Mouse (Mus musculus) cerebral cortex, adult 2 months (tissue): ENCODE results near the gene Senp1.

Experiments used
- WGBS: fragments of 180-500 bp; shearing (Covaris S2); methylation state at CpG from one replicate; pipeline ENCODE4 v1.1.7; 2018; 5-methylcytosine and 5-hydroxymethylcytosine counted together

The Senp1 gene

DNA sequence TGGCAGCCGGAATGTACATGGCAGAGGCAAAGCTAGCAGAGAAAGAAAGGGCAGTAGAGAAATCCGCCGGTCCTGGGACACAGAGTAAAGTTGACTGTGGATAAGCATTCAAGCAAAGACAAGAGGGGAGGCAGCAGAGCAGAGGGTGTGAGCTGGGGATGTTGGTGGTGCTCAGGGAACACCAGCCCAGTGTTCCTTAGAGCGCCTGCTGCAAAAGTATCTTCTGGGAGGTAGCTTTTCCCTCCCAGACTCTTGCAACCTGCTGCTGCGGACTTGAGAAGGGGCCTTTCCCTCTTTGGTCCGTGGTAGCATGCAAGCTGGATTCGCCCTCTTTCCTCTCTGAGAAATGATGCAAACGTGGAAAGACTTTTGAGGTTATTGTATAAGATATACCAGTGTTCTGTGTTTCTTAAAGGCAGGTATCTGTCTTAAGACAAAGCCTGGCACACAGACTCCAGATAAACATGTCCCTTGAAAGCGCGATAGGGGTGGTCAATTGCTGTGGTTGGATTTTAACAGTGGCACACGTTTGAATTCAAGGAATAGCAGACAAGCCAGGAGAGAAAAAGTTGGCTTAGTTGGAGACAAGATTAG is 14.3 kb upstream of the Senp1 start:
- WGBS, result 24% methylated on average over 11 of the region's 11 CpGs

- 88% methylated on average over 6 of the region's 6 CpGs for WGBS
These were observed 13.7 kb upstream of the Senp1 start for GRCm38 (mm10) chr15:98107230-98107629.

DNA sequence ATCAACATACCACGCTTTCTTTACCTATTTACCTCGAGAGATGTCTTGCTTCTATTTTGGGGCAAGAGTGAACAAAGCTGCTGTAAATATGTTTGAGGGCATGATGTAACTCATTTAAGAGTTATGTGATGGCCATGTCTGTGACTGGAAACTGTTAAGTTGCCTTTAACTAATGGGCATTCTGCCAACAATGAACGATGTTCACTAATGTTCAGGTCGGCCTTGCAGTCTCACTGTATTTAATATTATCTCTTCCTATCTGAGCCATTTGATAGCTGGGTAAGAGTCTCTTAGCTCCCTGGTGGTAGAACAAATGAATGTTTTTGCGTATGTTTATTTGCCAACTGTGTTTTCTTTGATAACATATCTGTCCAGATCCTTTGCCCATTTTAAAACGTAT is 13.0 kb upstream of the Senp1 start:
- 79% methylated on average over 6 of the region's 6 CpGs for WGBS

DNA sequence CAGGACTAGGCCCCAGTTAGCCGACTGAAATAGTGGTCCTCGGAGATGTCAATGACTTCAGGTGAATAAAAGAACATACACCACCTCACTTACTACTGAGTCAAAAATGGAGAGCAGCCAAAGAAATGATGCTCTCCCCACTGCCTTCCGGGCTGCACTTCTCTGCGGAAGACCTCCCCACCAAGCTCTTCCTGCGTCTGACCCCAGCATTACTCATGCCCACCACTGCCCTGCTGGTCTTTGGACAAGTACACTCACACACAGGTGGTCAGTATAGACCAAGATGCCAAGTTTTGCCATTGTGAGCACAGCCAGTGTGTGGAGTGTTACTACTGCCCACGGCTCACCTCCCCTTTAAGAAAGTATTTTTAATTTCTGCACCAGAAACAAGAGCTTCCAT is 8.9 kb upstream of the Senp1 start:
- 59% methylated on average over 6 of the region's 6 CpGs for WGBS

DNA sequence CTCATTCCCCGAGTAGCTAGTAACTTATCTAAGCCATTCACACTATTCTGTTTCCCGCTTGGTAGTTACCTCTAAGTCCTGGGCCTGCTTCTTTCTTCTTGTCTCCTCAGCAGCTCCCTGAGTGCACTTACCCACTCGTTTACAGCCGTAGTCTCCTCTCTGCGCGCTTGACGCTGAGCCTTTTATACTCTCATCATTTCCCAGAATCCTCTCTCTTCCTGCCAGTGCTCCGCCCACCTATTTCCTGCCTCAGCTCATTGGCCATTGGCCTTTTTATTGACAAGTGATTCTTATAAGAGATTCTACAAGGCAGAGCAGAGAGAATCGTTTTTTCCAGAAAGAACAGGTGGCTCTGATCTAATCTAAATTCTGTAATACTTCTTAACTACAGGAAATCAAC is 5.0 kb upstream of the Senp1 start:
- 85% methylated on average over 9 of the region's 9 CpGs for WGBS

GRCm38 (mm10) chr15:98096957-98097356 is 3.4 kb upstream of the Senp1 start:
- 53% methylated on average over 3 of the region's 3 CpGs for WGBS

GRCm38 (mm10) chr15:98094905-98095304 is 1.4 kb upstream of the Senp1 start:
- 89% methylated on average over 12 of the region's 12 CpGs for WGBS

GRCm38 (mm10) chr15:98092372-98093120 is 998 bp downstream of the Senp1 start, which contains the start of gene Pfkm:
TSS of gene Pfkm (plus strand) at chr15:98092589.
- WGBS, result under 1% methylated on average over 30 of the region's 30 CpGs

GRCm38 (mm10) chr15:98091841-98092240 is 1.7 kb downstream of the Senp1 start:
- 32% methylated on average over 4 of the region's 4 CpGs for WGBS

GRCm38 (mm10) chr15:98089421-98090183 is 3.9 kb downstream of the Senp1 start:
- 72% methylated on average over 9 of the region's 9 CpGs for WGBS

GRCm38 (mm10) chr15:98088889-98089288 is 4.7 kb downstream of the Senp1 start:
- WGBS, result 71% methylated on average over 1 of the region's 1 CpGs

DNA sequence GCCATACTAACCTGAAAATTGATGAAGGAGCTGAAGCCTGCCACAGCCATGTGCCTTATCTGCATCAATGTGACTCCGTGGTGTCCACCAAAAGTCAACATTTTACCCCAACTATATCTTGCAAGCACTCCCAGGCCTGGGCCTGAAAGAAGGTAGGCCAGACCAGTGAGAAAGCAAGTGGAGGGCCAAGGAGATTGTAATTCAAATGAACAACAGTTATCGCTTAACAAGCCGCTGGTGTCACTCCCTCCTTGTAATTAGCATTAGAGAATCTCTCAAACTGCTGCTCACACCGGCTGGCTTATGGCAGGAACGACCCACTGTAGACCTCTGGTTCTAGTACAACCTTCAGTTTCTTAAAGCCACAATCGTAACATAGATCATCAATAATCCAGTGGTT is 16.6 kb downstream of the Senp1 start:
- WGBS, result 91% methylated on average over 6 of the region's 6 CpGs

DNA sequence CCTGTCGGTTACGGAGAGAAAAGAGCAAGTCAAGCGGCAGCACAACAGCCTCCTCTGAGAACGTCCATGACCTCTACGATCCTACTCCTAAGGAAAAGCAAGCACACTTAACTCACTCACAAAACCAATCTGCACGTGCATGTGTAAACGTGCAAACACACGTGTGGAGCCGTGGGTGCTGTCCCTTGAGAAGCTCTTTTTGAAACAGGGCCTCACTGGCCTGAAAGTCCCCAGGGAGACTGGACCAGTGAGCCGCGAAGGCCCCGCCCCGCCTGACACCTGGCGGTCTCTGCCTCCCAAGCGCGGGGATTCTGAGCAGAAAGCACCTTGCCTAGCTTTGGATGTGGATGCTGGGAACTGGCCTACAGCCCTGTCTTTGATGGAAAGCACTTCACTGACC is 18.5 kb downstream of the Senp1 start:
- WGBS, result 87% methylated on average over 16 of the region's 16 CpGs

DNA sequence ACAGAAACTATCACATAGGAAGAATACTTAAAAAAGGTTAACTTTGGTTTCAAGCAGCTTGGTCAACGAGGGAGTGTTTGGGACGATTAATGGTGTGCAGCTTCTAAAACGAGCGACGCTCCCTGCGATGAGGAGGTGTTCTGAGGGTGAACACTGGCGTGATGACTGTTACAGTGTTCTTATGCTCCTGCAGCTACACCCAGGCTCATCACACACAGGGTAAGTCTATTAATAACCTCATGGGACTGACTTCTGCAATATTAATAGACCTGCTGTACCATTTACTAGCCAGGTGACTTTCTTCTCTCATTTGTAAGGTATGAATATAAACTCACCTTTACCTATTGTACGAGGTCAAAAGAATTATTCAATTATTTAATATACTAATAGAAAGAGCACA is 19.0 kb downstream of the Senp1 start:
- 82% methylated on average over 8 of the region's 8 CpGs for WGBS

GRCm38 (mm10) chr15:98070376-98070775 is 23.2 kb downstream of the Senp1 start:
- WGBS, result 51% methylated on average over 3 of the region's 3 CpGs

DNA sequence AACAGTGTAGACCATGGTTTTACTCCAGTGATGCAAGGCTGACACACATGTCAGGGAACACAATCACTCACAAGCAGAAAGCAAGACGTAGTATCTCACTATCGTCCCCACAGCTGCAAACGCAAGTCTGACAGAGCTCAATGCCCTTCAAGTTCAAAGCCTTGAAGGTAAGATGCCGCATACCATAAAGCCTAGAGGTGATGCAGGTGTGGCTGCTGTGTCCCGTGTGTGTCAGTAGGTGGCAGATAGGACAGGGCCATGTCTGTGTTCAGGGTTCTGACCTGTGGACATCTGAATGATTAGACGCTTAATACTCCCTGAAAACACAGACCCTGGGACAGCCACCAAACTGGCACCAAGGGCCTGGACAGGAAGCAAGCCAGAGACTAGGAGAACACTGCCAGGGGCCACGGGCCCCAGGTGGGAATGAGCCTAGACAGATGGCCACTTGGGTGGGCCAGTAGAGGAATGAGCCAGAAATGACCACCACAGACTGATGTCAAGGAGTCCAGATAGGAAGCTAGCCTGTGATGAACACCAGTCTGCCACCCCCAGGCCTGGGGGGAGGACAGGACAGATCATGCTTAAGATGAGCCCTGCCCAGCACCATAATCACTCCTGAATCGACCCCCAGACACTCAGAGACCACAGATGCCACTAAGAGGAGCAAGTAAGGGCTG is 23.8 kb downstream of the Senp1 start:
- WGBS, result 90% methylated on average over 8 of the region's 8 CpGs

GRCm38 (mm10) chr15:98068506-98068905 is 25.0 kb downstream of the Senp1 start:
- 95% methylated on average over 9 of the region's 9 CpGs for WGBS

GRCm38 (mm10) chr15:98067492-98067891 is 26.1 kb downstream of the Senp1 start:
- whole genome bisulfite sequencing, result 63% methylated on average over 3 of the region's 3 CpGs

GRCm38 (mm10) chr15:98066602-98067001 is 26.9 kb downstream of the Senp1 start:
- WGBS, result 92% methylated on average over 12 of the region's 12 CpGs

GRCm38 (mm10) chr15:98065881-98066280 is 27.7 kb downstream of the Senp1 start:
- 86% methylated on average over 5 of the region's 5 CpGs for WGBS

DNA sequence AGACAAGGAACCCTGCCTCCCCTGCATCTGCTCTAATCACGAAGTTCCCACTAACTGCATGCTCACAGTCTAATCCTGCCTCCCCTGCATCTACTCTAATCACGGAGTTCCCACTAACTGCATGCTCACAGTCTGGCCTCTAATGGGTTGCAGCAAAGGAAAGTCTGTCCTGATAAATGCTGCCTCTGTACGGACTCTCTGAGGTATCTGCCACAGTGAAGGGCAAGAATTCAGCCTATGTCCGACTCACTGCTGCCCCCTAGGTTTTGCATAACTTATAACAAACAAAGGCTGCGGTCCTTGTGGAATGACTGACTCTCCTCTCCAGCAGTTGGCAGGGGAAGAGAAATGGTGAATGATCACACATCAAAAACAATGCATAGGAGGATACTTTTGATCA is 38.3 kb downstream of the Senp1 start:
- 32% methylated on average over 5 of the region's 5 CpGs for WGBS

GRCm38 (mm10) chr15:98051685-98052084 is 41.9 kb downstream of the Senp1 start:
- 82% methylated on average over 5 of the region's 5 CpGs for WGBS
